Mouse (Mus musculus): ENCODE measurements around the gene Lyg2. TPM values are rescaled to one million over a fixed set of nuclear protein-coding genes. Genes with fewer than 3 reads are reported as not detected.

The Lyg2 gene
- not detected in 2 replicates for polyA plus RNA-seq (2012)

DNA sequence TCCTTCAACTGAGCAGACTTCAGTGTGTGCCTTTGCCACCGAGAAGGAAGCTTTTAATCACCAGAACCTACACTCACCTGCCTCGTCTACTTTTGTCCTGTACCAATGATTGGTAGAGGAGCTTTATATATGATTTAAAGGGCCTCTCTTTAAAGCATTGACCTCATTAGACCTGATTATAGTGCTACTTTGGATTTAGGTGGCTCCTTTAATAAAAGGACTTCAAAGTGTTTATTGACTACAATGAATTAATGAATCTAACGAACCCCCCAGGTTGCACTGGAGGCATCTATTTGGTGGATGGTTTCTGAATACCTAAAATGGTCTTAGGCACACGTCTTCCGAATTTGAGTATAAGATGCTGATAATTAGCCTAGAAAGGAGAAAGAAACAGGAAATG is at the start of gene Lyg2:
Lyg2 (minus strand) TSS at position 101 of the 400 bp plus-strand sequence.
- no peaks in the 10 kb centered on the region for H3K9me3 ChIP-seq (ENCODE audit: control insufficient read depth, low read length)
- TF ChIP-seq GATA1 (IDR thresholded peaks at IDR 0.05; ENCODE audit: low read length), result no peak
- no peak for TF ChIP-seq TAL1 (IDR thresholded peaks at IDR 0.05; ENCODE audit: low read length)
- H3K4me3 ChIP-seq (replicated peaks), result no peak within 1 kb of the TSS
- no peaks in the 10 kb centered on the region for H3K36me3 ChIP-seq (ENCODE audit: control insufficient read depth)
- H3K4me1 ChIP-seq (ENCODE audit: control insufficient read depth), result no peaks in the 10 kb centered on the region
- H3K27me3 ChIP-seq (ENCODE audit: control insufficient read depth), result peaks cover 2% of the 10 kb centered on the region; the same call in 1 of the 2 replicates

DNA sequence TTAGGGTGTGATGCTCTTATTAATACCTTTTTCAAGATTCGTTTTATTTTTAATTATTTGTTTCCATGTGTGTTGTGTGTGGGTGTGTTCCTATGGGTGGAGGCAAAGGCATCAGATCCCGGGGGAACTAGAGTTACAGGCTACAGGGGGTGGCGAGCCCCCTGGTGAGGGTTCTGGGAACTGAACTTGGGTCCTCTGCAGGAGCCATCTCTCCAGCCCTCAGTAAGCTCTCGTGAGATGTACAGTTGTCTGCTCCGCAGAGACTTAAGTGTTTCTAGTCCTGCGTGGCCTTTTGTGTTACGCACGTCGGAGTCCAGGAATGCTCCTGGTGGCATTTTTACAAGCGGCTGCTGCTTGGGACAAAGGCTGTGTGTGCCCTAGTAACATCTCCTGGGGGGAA is 49.3 kb upstream of the Lyg2 start:
- Histone ChIP-seq H3K4me1 (ENCODE audit: control insufficient read depth) (no peaks in the 10 kb centered on the region), H3K4me3 (replicated peaks) (no peak overlapping the region), H3K9me3 (ENCODE audit: control insufficient read depth, low read length) (no peaks in the 10 kb centered on the region), H3K36me3 (ENCODE audit: control insufficient read depth) (no peaks in the 10 kb centered on the region), H3K27me3 (ENCODE audit: control insufficient read depth) (no peaks in the 10 kb centered on the region)
- TF ChIP-seq GATA1 (IDR thresholded peaks at IDR 0.05; ENCODE audit: low read length) (no peak), TAL1 (IDR thresholded peaks at IDR 0.05; ENCODE audit: low read length) (no peak)

DNA sequence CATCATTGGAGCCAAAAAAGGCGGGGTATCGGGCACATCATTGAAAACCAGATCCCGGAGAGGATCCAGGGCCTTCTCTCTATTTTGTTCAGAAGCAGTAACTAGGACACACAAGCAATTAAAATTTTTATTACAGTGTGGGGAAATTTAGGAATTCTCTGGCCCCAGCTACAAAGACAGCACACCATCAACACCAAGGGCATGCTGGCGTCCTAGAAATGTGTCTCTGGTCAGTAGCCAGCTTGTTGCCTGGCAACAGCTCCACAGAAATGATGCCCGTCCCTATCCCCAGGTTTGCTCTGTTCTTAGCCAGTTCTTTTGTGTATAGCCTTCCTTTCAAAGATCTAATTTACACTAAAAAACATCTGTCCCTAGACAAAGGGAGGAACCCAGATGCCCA is 43.2 kb upstream of the Lyg2 start:
- H3K4me1 ChIP-seq (ENCODE audit: control insufficient read depth), result no peaks in the 10 kb centered on the region
- H3K9me3 ChIP-seq (ENCODE audit: control insufficient read depth, low read length), result no peaks in the 10 kb centered on the region
- H3K4me3 ChIP-seq (replicated peaks), result no peak overlapping the region
- H3K36me3 ChIP-seq (ENCODE audit: control insufficient read depth), result no peaks in the 10 kb centered on the region
- no peaks in the 10 kb centered on the region for H3K27me3 ChIP-seq (ENCODE audit: control insufficient read depth)
- TF ChIP-seq GATA1 (IDR thresholded peaks at IDR 0.05; ENCODE audit: low read length) (no peak), TAL1 (IDR thresholded peaks at IDR 0.05; ENCODE audit: low read length) (no peak)

GRCm38 (mm10) chr1:37958516-37958915 is 42.2 kb upstream of the Lyg2 start:
- Histone ChIP-seq H3K36me3 (ENCODE audit: control insufficient read depth) (no peaks in the 10 kb centered on the region), H3K27me3 (ENCODE audit: control insufficient read depth) (no peaks in the 10 kb centered on the region), H3K9me3 (ENCODE audit: control insufficient read depth, low read length) (no peaks in the 10 kb centered on the region), H3K4me3 (replicated peaks) (no peak overlapping the region), H3K4me1 (ENCODE audit: control insufficient read depth) (no peaks in the 10 kb centered on the region)
- no peak for TF ChIP-seq TAL1 (IDR thresholded peaks at IDR 0.05; ENCODE audit: low read length)

DNA sequence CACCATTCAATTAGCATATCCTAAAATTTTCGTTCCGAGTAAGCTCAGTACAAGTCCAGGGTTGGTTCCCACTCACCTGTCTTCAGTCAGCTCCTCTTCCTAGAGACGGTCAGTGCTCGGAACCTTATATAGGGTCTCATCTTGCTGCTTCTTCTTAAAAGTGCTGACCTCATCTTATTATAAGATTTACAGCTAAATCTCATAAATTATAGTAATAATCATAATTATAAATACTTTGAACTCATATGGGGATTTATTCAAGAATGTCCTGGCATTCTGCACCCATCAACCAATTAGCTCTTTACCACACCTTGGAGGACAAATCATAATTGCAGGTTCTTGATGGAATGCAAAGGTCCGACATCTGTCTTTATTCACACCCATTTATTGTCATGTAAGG is 41.4 kb upstream of the Lyg2 start, which contains the start of gene Lyg1:
Lyg1 (minus strand) TSS at position 101 of the 400 bp plus-strand sequence.
- no peak for TF ChIP-seq TAL1 (IDR thresholded peaks at IDR 0.05; ENCODE audit: low read length)
- no peak for TF ChIP-seq GATA1 (IDR thresholded peaks at IDR 0.05; ENCODE audit: low read length)
- Histone ChIP-seq H3K36me3 (ENCODE audit: control insufficient read depth) (no peaks in the 10 kb centered on the region), H3K9me3 (ENCODE audit: control insufficient read depth, low read length) (no peaks in the 10 kb centered on the region), H3K27me3 (ENCODE audit: control insufficient read depth) (no peaks in the 10 kb centered on the region), H3K4me3 (replicated peaks) (no peak within 1 kb of the TSS), H3K4me1 (ENCODE audit: control insufficient read depth) (no peaks in the 10 kb centered on the region)

DNA sequence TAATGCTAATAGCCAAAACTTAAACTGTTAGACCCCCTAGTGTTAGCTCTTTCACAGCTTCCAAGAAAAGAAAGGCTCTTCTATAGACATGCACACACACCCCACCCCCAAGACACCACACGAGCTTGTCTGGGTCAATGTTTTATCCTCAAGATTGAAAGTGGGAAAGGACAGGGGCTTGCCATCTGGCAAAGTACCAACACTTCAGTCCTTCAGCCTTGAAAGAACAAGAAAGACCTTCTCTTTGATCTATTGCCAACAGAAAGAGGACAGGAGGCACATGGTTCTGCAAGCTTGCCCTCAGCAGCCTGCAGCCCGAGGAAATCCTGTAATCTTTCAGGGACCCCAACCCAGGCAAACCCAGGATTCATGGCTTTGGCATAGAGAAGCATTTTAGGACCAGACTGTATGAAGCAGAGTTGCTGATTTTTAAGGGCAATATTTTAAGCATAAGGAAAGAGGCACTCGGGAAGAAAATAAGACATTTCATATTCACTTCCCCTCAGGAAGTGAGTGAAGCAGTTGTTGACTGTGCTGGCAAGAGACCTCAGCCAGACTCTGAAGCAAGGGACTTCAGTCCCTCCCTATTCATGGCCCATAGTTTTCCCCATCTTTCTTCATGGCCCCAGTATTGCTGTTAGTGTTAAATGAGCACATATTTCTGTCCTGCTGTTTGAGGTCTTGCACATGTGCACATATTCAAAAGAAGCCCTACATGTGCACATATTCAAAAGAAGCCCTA is 40.6 kb upstream of the Lyg2 start:
- Histone ChIP-seq H3K4me3 (replicated peaks) (no peak overlapping the region), H3K4me1 (ENCODE audit: control insufficient read depth) (no peaks in the 10 kb centered on the region), H3K9me3 (ENCODE audit: control insufficient read depth, low read length) (no peaks in the 10 kb centered on the region), H3K36me3 (ENCODE audit: control insufficient read depth) (no peaks in the 10 kb centered on the region), H3K27me3 (ENCODE audit: control insufficient read depth) (no peaks in the 10 kb centered on the region)
- TF ChIP-seq TAL1 (IDR thresholded peaks at IDR 0.05; ENCODE audit: low read length) (no peak), GATA1 (IDR thresholded peaks at IDR 0.05; ENCODE audit: low read length) (no peak)

- Histone ChIP-seq H3K9me3 (ENCODE audit: control insufficient read depth, low read length) (no peaks in the 10 kb centered on the region), H3K27me3 (ENCODE audit: control insufficient read depth) (no peaks in the 10 kb centered on the region), H3K36me3 (ENCODE audit: control insufficient read depth) (no peaks in the 10 kb centered on the region), H3K4me1 (ENCODE audit: control insufficient read depth) (no peaks in the 10 kb centered on the region), H3K4me3 (replicated peaks) (no peak overlapping the region)
- no peak for TF ChIP-seq GATA1 (IDR thresholded peaks at IDR 0.05; ENCODE audit: low read length)
- no peak for TF ChIP-seq TAL1 (IDR thresholded peaks at IDR 0.05; ENCODE audit: low read length)
Measured at GRCm38 (mm10) chr1:37955251-37955650, 39.0 kb upstream of the Lyg2 start.

- no peaks in the 10 kb centered on the region for H3K4me1 ChIP-seq (ENCODE audit: control insufficient read depth)
- no peaks in the 10 kb centered on the region for H3K9me3 ChIP-seq (ENCODE audit: control insufficient read depth, low read length)
- no peak for TF ChIP-seq GATA1 (IDR thresholded peaks at IDR 0.05; ENCODE audit: low read length)
- no peak for TF ChIP-seq TAL1 (IDR thresholded peaks at IDR 0.05; ENCODE audit: low read length)
- no peaks in the 10 kb centered on the region for H3K36me3 ChIP-seq (ENCODE audit: control insufficient read depth)
- no peak overlapping the region for H3K4me3 ChIP-seq (replicated peaks)
- no peaks in the 10 kb centered on the region for H3K27me3 ChIP-seq (ENCODE audit: control insufficient read depth)
Measured at GRCm38 (mm10) chr1:37954786-37955185, 38.5 kb upstream of the Lyg2 start.

- H3K9me3 ChIP-seq (ENCODE audit: control insufficient read depth, low read length), result no peaks in the 10 kb centered on the region
- TF ChIP-seq GATA1 (IDR thresholded peaks at IDR 0.05; ENCODE audit: low read length) (no peak), TAL1 (IDR thresholded peaks at IDR 0.05; ENCODE audit: low read length) (no peak)
- no peaks in the 10 kb centered on the region for H3K4me1 ChIP-seq (ENCODE audit: control insufficient read depth)
- H3K36me3 ChIP-seq (ENCODE audit: control insufficient read depth), result no peaks in the 10 kb centered on the region
- H3K27me3 ChIP-seq (ENCODE audit: control insufficient read depth), result no peaks in the 10 kb centered on the region
- H3K4me3 ChIP-seq (replicated peaks), result no peak overlapping the region
Measured at GRCm38 (mm10) chr1:37948906-37949305, 32.6 kb upstream of the Lyg2 start.

- Histone ChIP-seq H3K9me3 (ENCODE audit: control insufficient read depth, low read length) (no peaks in the 10 kb centered on the region), H3K27me3 (ENCODE audit: control insufficient read depth) (no peaks in the 10 kb centered on the region), H3K4me3 (replicated peaks) (no peak overlapping the region), H3K4me1 (ENCODE audit: control insufficient read depth) (no peaks in the 10 kb centered on the region), H3K36me3 (ENCODE audit: control insufficient read depth) (no peaks in the 10 kb centered on the region)
- no peak for TF ChIP-seq GATA1 (IDR thresholded peaks at IDR 0.05; ENCODE audit: low read length)
- no peak for TF ChIP-seq TAL1 (IDR thresholded peaks at IDR 0.05; ENCODE audit: low read length)
Measured at GRCm38 (mm10) chr1:37931806-37932205, 15.5 kb upstream of the Lyg2 start.
